Mouse (Mus musculus) left cerebral cortex, adult 8-10 months (tissue): Measurements from ENCODE around the gene Fkbp1a. TPM values are rescaled to one million over a fixed set of nuclear protein-coding genes. Genes with fewer than 3 reads are reported as not detected.
A peak's percentile ranks its signal among the peaks of the same experiment; 100 is the strongest.

Experiments
- DNase-seq, 2 experiments: peaks; one replicate each; pipeline ENCODE4 v3.0.0; 2022; ENCODE audit warnings: low spot score in 2 of 2
- total RNA-seq, 4 experiments: library from RNA; stranded (reverse); gene quantifications; 2 replicates each; pipeline ENCODE4 v1.2.4; 2022

Gene Fkbp1a
- total RNA-seq, 4 experiments from 2014 or later: 699 to 783 (median 759) TPM

DNA sequence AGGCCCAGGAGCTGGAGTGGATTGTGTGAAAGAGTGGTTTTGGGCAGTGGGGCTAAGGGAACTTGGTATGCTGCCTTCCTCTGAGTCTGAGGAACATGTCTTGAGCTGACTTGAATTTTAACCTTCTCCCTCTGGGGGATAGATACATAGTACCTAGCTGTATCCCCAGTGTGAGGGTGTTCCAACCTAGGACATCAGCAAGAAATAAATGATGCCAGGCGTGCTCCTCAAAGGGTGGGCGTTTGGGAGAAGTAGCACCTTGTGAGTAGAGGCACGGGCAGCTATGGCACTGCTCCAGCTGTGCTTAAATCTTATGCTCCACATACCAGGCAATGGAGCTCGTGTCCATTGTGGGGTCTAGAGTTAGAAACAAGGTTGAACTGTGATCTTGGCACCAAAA lies 4.3 kb downstream of the Fkbp1a start:
- no peak for DNase-seq

DNA sequence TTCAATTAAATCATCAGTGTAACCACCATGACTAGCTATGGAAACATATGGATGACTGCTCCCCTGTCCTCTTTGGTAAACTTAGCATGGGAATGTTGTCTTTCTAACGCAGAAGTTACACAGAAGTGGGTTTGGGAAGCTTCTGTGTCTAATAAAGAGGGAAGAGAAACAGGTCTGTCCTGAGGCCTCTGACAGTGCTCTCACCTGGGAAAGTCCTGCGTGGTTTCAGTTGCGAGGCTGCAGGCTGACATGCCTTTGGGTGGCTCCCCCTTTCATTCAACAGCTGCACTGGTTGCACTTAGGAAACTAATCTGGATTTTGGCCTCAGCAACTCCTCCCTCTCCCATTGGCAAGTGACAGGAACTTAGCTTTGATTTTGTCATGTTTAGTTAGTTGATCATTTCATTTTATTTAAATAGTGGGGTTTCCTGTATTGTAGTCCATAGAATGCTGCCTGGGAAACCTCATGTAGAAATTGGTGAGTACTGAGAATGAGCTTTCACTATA lies 7.4 kb downstream of the Fkbp1a start:
- DNase-seq: no peak

DNA sequence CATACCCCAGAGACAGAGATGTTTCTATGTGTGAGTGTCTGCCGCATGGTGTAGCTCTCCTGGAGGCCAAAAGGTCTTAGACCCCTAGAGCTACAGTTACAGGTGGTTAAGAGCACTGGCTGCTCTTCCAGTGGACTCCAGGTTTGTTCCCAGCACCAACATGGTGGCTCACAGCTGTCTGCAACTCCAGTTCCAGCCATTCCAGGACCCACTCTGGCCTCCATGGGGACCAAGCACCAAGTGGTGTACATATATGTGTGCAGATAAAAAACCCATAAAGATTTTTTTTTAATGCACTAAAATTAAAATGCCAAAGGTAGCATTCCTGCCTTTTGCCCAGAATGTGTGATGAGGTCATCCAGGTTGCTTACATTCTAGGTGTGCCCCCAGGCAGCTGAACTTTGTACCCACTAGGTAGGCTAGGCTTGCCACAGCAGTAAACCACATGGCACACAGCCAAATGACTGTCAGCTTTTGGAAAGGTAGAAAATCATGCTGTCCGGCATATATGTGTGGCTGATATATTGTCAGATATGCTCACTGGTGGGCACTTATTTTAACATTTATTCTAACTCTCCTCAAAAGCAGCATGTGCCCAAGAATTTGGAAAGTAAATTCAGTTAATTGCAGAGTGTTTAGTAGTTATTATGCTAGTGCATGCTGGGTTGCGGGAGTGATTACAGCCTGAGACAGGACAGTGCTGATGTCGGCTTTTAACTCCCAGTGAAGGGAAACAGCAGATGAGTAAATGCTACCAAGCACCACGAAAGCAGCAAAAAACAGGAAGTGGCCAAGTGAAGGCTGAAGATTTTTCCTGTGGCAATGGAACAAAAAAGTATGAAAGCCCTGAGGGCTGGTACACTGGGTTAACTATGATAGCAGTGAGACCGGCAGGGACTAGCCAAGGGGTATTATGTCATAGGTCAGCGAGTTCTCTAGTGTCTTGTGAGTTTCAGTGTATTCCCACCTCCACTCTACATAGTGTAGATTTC lies 20.9 kb downstream of the Fkbp1a start:
- no peak for DNase-seq

DNA sequence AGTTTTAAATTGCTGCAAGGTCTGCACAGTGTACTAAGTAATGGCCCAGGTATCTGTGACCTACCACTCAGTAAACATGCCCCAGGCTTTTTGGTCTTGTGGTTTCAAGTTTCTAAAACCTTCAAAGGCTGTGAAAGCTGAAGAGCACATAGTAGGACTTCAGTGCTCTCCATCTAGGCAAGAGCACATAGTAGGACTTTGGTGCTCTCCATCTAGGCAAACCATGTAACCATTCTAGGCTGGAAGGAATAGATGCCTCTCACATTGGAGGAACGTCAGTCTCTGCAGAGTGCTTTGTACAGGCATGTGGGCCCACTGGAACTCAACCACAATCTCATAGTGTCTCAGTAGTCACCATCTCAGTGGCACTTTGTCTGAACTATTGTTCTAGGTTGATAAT lies 21.7 kb downstream of the Fkbp1a start:
- no peak for DNase-seq

DNA sequence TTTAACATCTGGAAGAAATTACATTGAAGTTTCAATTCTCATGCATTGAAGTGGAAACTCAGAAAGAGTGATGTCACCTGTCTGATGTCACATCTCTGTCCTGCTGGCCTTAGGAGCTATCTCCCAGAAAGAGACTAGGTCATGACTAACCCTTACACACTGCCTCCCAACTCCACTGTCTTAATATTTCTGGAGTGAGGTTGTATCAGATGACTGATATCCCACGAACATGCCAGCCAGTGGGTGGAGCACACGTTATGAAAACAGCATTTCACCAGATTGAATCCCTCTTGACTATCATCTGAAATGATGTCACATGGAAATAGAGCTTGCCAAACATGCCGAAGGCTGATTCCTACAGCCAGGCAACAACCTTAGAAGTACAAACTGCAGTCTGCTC lies 22.7 kb downstream of the Fkbp1a start:
- no peak for DNase-seq

DNA sequence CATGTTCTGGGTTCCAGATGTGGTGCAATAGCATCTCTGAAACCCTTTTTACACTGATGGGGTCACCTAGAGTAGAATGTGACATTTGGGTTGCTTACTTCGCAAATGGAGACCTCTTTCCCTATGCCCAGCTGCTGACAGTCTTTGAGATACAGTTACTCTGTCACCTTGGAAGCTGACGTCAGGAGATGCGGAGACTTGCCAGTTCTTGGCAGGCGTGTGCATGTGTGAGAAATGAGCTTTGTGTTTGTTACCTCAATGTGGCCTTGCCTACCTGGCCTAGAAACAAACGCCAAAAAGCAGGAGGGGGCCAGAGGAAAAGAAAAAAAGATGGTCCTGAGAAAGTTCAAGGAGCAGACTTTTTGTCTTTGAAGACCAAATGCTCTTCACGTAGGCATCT lies 24.6 kb downstream of the Fkbp1a start:
- no peak for DNase-seq

DNA sequence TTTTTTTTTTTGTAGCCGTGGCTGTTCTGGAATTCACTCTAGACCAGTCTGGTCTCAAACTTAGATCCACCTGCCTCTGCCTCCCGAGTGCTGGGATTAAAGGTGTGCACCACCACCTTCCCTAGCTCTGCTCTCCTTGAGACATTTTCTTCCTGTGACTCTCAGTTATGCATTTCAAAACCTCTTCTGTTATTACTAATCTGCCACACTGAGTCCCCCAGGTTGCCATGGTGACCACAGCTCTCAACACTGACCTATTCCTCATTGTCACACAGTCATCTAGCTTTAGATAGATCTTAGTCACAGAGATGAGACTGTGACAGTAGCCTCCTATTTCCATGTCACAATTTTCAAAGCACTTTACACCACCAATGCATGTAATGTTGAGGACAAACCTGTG lies 27.2 kb downstream of the Fkbp1a start:
- DNase-seq: no peak

DNA sequence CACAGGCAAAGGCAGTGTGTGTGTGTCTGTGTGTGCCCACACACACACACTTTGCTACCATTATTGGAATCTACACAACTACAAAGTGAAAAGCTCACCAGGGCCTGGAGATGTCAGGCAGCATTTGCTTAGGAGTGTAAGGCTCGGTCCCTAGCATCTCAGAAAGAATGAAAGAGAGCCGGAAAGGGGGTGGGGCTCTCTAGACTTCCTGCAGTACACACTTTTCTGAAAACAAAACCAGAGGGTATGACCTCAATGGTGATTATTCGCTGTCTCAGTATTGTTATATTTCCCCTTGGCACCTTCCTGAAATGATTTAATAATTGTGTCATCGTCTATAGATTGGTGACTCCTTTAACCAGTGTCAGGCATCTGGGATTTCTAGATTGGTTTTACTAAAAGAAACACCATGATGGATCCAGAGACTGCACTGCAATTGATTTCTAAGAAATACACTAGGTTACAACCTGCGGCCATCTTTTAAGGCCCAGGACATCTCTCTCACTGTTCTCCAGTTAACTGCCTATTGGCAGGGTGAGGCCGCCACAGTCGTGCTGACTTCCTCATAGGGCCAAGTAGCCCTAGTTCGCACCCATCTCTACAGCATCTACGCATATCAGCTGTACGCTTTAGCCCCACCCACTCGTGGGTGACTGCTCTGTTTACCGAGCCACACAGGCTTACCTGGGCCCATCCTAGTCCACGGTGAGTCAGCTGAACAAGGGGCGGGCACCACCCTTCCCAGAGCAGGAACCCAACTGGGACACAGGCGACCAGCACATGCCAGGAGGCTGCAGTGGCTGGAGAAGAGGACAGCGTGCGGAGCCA lies 29.8 kb downstream of the Fkbp1a start, which contains the start of gene Sdcbp2:
Gene Sdcbp2, plus strand, starts transcription at position 750 of the 828 bp plus-strand sequence.
- no peak for DNase-seq

DNA sequence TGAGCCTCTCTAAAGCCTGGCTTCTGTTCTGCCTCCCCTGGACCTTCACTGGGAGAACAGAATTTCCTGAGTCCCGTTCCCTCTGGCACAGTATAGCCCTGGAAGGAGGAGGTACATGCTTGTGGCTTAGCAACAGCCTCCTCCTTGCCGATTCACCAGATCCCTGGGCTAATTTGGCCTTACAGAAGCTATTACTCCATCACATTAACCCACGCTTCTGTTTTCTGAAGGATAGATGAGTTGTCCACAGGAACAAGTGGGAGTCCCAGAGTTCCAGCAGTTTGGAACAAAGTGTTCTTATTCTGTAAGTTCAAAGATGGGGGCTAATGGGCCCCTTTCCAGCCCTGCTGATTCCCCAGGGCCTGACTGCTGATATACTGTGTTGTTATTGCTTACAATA lies 31.4 kb downstream of the Fkbp1a start:
- peak in 1 of 2 experiments; percentile 77 for DNase-seq

DNA sequence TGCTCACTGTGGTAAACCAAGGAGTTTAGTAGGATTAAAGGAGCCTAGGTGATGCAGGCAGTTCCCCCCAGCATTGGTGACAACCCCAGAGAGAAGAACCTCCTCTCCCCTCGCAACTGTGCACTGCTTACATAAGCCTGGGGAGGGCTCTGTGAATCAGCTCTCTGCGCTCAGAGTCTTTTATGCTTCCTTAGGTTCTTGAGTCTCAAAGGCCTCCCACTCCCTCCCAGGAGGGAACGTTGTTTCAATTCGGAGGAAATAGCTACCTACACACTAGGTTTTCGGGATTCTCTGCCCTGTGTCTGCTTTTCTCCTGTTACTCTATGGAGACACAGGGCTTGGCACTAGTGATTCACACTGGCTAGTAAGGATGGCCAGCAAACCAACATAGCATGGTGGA lies 32.3 kb downstream of the Fkbp1a start:
- peak; percentile 44 to 84 for DNase-seq

DNA sequence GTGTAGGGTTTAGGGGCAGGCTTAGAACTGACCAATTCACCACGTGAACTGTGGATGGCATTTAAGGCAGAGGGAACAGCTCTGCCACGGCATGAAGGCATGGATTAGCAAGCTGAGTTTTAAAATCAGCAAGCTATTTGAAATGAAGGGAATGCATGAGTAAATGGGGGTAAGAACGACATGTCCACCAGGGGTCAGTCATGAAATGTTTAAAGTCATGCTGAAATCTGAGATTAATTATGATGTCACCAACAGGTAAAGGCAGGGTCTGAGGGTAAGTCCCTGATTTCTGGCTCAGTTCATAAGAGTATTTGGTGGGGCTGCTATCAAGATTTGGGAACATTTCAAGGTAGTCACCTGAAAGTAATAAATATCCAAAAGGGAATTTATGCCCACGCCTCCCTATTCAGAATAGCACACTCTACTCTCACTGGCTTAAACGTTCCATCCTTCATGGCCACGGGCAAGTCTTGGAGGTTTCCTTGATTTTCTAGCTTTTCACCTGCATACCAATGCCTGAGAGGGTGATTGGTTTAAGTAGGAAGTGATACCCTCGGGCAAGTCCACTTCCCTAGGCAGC lies 32.9 kb downstream of the Fkbp1a start:
- no peak for DNase-seq

DNA sequence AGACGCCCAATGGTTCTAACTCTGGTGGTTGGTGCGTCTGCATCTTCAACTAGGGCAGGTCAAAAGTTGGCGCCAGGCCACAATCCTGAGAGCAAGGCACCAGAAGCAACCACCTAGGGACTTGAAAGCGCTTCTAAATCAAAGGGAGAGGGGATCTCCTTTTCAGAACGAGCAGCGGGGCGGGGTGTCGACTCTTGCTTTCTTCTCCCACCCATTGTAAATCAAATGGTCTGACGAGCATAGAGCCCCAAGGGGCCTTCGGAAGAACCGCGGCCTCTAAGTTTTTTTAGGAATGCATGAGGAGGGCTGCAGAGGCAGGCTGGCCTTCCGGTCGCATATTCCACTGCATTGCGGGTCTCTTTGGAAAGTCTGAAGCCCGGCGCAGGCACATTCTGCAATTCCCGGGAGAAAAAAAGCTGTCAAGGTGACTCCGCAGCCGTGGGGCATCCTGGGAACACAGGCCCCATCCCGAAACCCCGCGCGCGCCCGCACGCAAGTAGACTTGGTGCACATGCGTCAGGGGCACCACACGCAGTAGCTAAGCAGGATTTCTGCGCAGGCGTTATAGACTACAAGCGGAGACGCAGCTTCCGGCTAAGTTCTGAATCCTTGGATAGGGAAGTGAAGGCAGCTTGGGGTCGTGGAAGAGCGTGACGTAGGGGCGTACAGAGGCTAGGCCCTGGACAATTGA lies 33.6 kb downstream of the Fkbp1a start:
- peak; percentile 86 to 95 for DNase-seq

DNA sequence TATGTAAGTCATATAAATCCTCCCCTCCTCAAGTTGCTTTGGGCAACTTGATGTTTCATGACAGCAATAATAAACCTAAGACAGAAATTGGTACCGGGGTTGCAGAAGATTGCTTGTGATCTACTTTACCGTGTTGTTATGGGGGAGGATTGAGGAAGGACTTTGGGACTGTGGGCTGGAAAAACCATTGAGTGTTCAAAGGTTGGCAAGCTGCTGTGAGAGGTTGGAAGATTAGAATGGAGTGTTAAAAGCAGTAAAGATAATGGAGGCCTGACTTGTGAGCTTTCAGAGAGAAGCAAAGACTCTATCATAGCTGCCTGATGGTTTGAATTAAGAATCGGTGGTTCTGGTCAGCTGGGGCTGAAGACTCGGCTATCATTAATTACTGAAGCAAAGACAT lies 36.9 kb downstream of the Fkbp1a start:
- no peak for DNase-seq

DNA sequence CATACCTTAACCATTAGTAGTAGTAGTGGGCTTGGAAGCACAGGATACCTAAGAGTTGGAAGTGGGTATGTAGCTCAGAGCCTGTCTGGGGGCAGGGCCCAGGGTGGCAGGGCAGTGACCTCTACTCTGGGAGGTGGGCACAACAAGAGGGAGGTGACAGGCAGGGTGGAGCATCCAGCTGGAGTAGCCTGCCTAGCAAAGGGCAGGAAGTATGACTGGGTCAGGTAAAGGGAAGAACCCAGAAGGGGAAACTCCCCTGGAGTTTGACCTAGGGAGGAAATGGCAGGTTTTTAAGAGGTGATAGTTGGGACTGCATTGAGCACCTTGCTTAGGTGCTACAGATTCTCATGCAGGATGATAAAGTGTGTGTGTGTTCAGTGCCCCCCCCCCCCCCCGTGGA lies 38.7 kb downstream of the Fkbp1a start:
- DNase-seq: no peak

DNA sequence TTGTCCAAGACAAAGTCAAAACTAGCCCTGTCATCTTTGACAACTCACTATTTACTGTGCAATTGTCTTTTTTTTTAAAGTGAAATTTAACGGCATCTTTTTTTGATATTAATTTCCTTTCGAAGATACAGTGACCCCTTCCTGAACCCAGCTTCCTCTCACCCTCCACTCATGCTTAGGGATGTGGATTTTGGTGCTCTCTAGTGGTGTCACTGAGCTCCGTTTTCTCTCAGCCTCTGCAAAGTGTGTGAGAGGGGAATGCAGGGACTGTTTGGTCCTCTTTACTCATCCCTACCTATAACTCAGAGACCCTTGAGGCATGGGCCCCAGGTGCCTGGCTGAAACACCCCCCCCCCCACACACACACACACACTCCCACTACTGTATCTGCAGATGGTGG lies 43.7 kb downstream of the Fkbp1a start:
- no peak for DNase-seq

DNA sequence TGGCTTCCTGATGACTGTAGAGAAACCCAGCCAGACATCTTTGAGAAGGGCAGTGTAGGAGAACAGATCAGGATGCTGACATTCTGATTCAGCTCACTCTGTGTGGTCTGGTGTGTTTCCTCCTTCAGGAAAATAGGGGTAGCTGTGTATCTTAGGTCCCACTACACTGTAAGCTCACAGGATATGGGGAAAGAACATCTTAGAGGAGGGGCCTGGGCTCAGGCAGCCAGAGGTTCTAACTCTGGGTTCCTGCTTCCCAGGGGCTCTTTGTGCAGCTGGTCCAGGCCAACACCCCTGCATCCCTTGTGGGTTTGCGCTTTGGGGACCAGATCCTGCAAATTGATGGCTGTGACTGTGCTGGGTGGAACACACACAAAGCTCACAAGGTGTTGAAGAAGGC lies 44.5 kb downstream of the Fkbp1a start:
- no peak for DNase-seq

DNA sequence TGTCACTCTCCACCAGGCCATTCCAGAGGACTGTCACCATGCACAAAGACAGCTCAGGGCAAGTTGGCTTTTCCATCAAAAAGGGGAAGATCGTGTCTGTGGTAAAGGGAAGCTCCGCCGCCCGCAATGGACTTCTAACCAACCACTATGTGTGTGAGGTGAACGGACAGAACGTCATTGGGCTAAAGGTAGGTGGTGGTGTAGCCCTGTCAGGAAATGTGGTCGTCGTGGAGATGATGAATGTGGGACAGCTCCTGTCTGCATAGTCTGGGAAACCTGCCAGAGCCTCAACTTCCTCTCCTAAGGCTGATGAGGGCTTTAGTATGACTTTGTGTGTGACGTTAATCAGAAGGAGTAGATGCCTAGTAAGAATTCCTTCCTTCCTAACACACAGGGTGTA lies 45.0 kb downstream of the Fkbp1a start:
- no peak for DNase-seq

DNA sequence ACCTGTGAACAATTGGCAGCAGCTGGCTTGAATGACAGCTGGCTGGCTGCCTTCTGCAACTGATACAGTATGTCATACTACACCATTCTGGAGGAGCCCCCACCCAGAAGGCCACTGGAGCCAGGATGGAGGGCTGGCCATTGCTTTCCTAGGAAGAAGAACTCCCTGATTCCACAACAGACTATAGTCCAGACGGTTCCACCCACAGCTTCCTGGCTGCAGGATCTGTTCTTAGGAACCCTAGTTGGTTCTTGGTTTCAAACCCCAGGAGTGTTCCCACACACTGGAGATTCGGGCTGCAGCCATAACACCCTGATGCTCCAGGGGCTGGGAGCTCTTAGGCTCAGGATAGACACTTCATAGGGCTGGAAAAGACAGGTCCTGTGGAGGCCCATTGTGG lies 55.8 kb downstream of the Fkbp1a start:
- peak in 1 of 2 experiments; percentile 77 for DNase-seq

DNA sequence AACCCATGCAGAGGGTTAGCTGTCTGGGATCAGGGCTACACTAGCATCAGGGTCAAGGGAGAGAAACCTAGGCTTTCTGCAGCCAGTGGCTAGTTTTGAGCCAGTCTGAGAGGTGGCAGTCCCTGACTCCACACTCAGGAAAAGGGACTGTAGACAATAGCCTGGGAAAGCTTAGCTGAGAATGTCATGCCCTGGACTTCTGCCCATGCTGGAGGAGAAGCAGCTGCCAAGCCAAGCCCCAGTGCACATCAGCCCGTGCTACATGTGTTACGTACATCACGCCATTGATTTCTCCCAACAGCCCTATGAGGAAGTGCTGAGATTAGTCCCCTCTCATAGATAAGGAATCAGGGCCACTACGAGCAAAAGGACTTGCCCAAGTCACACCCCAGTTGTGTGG lies 59.8 kb downstream of the Fkbp1a start:
- no peak for DNase-seq

DNA sequence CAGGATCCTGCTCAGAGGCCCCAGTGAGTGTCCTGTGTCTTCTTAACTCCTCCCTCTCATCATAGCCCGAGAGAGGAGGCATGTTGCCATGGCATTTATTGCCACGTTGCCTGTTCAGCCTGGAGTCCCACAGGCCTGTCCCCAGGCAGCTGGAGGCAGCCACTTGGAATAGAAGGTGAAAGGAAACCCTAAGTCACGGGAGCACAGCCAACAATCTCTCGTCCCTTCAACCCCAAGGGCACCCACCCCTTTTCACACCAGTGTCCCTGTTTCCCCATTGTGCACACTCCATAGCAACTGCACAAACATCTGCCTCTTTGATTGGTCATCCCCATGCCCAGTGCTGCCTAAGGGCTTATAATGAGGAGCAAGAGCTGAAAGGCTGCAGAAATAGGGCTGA lies 61.3 kb downstream of the Fkbp1a start:
- peak in 1 of 2 experiments; percentile 56 for DNase-seq

DNA sequence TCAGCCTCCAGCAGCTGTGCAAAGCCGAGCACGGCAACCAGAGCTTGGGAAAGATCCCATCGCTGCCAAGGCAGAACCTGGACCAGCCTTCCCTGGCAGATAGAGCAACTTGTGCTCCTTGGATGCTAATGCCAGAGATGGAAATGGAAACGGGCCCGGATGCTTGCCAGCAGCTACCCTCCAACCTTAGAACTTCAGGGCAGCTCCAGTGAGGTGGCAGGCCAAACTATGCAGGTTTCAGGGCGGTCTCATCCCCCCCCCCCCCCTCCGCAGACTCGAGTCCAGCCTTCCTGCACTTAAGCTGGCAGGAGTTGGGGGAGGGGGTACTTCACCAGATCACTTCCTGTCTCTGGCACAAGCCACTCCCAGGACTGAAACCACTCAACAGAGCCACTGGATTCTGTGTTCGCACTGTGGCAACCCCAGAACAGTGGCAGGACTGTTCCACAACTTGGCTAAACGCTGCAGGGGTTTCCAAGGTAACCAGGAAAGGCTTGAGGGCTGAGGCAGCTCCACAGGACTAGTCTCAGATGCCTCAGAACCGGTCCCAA lies 63.2 kb downstream of the Fkbp1a start:
- peak in 1 of 2 experiments; percentile 89 for DNase-seq
